Mouse (Mus musculus) testis, adult 2 months (tissue): ENCODE results near the gene Afap1.

ENCODE experiments used
- CTCF ChIP-seq: fragments of 200-500 bp; IDR thresholded peaks from 2 replicates; pipeline ENCODE4 v1.5.1; 2012; ENCODE audit warnings: low read depth, mild to moderate bottlenecking, inconsistent platforms, low read length, moderate library complexity; ENCODE audit not compliant: control insufficient read depth, insufficient read depth, insufficient replicate concordance
- POLR2A ChIP-seq: fragments of 200-500 bp; IDR thresholded peaks from 2 replicates; pipeline ENCODE4 v1.6.1; 2012; ENCODE audit warnings: low read depth, mild to moderate bottlenecking, inconsistent platforms, low read length, moderate library complexity; ENCODE audit not compliant: control insufficient read depth

GRCm38 (mm10) chr5:35935939-35936338, 42.8 kb downstream of the Afap1 start:
- TF ChIP-seq POLR2A (no peak), CTCF (no peak)
